Mouse (Mus musculus) thymus, postnatal 10 days (tissue): ENCODE results near the gene Enpp3.
A peak's percentile ranks its signal among the peaks of the same experiment; 100 is the strongest.

Experiments
- DNase-seq, 2 experiments: peaks; one replicate each; pipeline ENCODE4 v3.0.0; 2021; ENCODE audit warnings: low spot score in 2 of 2

Gene Enpp3

DNA sequence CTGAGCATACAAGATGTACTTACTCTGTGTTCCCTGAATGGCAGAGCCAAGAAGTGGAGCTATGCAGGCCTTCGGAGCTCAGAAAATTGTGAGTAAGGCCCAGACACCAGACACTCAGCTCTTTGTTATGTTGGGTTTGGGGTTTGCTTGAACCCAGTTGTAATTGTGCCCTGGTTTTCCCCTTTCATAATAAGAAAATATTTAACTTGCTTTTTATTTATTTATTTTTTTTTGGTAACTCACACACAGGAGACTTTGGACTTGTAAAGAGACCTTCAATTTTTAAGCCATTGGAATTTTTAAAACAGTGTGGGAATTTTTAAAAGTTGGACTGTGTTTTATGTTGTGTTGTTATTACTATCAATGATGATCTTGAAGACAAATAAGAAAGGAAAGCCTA lies at the start of gene Enpp3:
TSS of gene Enpp3 (minus strand) at position 148 of the 400 bp plus-strand sequence.
- no peak for DNase-seq

DNA sequence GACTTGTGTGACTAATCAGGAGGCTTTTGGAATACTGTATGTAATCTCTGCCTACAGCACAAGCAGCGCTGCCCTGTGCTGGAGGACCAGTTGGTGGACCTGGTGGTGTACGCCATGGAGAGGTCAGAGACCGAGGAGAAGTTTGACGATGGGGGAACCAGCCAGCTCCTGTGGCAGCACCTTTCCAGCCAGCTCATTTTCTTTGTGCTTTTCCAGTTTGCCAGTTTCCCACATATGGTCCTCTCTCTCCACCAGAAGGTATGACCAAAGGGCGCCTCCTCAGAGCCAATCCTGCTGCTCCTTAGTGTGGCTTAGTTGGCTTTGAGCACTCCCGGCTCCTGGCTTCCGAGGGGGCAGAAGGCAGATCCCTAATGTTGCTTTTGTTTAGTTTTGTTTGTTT lies 45.7 kb upstream of the Enpp3 start:
- DNase-seq, result no peak

DNA sequence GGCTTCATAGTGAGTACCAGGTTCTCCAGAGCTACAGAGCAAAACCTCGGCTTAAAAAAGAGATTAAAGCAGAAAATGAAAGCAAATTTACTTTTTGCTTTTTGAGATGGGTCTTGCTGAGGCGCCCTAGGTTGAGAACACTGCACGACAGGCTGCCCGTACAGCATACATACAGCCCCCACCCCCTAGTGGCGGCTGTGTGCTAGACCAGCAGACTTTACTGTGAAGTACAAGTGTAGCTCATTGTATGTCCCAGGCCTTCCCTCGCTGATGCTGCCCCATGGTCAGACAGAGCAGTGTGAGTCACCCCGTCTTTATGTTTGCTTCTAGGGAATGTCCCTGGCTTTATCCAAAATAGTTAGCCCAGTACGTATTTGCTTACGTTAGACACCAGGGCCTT lies 43.4 kb upstream of the Enpp3 start:
- DNase-seq, result peak in 1 of 2 experiments; percentile 13

DNA sequence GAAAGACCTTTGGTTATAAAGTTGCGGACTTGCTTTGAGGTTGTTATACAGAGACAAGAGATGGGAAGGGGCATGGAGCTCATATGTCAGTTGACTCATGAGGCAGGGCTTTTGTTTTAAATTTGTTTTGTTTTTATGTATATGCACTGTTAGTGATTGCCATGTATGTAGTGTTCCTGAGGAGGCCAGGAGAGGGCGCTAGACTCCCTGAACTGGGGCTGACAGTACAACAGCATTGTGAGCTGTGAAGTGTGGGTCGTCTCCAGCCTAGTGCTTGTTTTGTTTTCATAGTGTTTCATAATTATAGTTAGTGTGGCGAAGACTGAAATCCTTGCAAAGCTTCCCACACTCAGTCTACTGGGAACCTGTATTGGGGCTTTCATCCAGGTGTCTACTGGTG lies 31.0 kb upstream of the Enpp3 start:
- DNase-seq, result no peak

DNA sequence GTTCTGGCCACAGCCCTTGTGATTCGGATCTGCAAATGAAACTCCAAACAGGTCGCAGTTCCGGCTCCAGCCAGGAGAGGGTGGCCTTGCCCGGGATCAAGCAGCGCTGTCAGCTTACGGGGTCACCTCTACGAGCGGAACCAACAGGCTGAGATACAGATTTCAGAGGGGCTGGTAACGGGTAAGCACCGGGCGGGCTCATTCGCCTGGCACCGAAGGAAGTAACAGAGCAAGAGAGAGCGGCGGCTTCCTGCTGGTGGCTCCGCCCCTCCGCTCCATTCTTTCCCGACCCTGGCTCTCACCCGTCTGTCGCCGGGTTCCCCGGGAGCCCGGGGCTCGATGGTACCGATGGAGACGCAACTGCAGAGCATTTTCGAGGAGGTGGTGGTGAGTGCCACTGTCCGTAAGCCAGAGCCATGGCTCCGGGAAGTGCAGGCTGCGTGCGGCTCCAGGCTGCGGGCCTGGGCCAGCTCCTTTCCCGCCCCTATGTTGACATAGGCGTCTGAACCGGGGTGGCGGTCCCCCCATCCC lies 27.2 kb upstream of the Enpp3 start, which contains the start of gene Med23:
TSS of gene Med23 (plus strand) at position 227 of the 531 bp plus-strand sequence.
- DNase-seq, result peak; percentile 90 to 94

DNA sequence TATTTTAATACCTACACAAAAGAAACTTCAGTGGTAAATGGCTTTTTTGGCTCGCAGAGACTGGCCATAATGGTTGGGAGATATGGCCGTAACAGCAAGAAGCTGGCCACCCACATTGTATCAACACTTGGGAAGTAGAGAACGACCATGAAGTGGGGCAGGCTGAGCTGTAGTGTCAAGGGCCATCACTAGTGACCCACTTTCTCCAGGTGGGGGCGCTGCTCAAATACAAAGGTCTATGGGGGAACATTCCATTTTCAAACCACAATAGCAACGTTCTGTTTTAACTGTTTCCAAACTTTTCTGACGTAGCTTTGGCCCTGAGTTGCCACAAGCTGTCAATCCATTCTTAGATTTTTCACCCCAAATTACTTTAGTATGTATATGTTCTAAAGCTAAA lies 21.8 kb upstream of the Enpp3 start:
- peak in 1 of 2 experiments; percentile 12 for DNase-seq

DNA sequence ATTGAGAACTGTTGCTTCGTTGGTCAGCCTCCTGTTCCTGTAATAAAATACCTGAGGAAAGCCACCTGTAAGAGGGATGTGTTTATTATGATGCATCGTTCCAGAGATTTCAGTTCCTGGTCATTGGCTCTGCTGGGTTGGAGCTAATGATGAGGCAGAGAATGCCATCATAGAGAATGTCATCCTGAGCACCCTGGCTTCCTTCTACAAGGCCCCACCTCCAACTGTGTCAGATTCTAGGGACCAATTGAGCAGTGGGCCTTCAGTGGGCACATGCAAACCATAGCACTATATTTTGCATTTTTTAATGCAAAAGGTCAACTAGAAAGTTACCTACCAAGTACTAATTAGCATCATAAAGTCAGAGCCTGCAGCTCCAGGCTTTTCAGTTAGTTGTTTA lies 20.5 kb upstream of the Enpp3 start:
- DNase-seq, result no peak

DNA sequence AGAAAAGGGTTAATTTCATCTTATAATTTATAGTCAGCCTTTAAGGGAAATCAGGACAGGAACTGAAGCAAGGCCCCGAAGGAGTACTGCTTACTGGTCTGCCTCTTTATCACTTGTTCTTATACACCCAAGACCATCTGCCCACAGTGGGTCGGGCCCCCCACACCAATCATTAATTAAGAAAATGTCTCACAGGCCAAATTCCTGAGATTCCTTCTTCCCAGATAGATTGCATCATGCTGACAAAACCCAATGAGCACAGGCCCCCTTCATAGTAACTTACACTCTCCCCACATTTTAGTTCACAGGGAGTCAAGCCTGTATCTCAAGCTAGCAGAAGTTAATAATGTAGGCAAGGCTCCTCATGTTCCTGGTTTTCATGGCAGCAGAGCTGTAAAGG lies 625 bp downstream of the Enpp3 start:
- no peak for DNase-seq

DNA sequence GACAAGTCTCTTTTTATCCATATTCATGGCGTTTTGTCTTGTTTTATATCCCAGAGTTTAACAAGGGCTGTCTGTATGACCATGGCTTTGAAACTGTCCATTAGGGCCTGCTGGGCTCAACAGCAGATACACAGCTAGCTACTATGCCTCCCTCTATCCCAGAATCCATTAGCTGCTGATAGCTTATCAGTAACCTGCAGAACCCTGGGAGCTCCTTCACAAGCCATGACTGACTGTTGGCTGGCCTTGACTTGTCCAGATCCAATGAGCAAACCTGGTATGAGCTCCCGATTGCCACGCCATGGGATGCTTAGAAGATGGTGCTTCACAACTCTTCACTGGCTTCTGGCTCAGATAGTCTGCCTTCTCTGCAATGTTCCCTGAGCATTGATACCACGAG lies 1.8 kb downstream of the Enpp3 start:
- no peak for DNase-seq

DNA sequence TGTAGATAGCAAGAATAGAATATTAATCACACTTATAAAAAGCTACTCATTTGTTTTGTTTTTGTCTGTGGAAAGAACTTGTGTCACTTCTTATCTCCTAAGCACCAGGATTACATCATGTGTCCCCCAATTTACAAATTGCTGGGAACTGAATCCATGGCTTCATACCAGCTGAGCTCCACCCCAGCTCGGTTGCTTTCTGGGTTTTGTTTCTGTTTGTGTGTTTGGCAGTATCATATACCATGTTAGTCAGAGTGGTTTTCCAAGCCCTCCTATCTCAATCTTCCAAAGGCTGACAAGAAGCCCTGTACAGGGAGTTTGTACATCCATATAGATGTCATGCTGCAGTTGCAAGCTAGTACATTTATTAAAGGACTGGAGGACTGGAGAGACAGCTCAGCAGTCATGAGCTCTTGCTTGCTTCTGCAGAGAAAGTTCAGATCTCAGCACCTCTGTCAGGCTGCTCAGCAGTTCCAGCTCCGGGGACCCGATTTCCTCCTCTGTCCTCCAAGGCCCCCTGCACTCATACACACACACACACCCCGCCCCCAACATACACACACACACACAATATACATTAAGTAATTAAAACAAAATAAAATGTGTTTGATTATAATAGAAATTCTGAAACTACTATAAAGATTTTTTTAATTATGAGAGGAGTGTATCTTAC lies 6.1 kb downstream of the Enpp3 start:
- no peak for DNase-seq

DNA sequence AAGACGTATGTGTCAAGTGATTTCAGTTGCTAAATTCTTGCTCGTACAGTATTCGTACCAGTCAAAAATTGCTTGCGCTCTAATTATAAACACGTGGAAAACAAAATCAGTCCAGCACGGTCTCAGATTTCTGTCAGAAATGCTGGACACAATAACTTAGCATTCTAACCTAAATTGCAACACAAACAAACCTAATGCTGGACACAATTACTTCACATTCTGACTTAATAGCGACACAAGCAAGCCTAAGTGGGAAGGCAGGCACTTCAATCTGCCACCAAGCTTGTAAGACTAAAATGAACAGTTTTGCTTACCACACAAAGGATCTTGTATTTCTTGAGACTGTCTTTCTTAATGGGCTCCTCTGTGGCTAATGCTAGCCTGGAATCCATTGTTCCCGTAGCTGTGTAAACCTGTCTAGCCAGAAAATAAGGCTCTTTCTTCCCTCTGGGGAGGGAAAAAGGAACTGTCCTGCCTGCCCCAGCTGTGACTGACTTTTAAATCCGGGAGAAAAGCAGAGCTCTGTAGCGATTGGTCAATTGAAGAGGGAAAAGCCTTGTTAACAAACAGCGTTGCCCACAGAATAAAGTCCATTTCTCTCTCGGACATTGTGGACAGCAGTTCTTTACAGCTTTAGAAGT lies 6.8 kb downstream of the Enpp3 start:
- no peak for DNase-seq

DNA sequence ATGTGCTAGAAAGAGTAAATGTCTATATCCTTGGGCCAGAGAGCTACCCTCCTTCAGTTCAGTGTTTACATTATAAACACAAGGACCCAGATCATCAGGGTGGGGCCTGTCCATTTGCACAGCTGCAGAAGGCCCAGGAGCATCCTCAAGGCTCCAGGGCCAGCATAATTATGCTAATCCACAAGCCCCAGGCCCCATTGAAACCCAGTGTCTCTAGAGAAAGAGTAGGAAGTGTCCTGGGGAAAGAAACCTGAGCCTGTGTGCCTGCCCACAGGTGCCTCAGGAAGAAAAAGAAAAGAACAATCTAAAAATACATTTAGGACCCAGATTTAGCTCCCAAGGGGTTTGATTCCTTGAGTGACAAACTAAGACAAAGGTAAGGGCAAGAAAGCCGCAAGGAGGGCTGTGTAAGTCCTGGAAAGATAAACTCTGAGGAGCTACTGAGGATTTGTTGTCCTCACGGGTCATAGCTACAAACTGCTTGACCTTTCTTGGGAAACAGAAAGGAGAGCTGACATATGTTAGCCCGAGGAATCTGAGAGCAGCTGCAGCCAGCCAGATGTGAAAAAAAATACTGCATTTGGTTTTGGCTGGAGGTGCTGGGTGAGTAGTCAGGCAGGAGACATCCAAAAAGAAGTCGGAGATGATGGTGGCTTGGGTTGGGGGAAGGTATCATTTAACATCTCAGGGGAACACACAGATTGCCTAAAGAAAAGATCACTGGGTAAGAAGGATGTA lies 7.8 kb downstream of the Enpp3 start:
- no peak for DNase-seq

DNA sequence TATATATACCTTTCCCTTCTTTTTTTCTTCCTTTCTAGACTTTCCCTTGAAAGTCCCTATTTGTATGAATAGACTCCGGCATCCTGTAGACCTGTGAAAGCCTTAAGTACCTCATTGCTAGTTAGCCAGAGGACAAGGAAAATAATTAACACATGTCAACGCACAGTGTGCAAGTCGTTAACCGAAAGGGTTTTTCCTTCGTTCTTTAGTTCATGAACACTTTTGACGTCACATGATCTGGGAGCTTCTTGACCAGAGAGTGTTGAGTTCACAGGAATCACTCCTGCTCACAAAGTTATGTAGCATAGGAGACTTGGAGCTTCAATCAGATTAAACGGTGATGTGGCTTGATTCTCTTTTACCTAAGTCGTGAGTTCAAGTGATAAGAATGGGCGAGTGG lies 10.3 kb downstream of the Enpp3 start:
- no peak for DNase-seq

DNA sequence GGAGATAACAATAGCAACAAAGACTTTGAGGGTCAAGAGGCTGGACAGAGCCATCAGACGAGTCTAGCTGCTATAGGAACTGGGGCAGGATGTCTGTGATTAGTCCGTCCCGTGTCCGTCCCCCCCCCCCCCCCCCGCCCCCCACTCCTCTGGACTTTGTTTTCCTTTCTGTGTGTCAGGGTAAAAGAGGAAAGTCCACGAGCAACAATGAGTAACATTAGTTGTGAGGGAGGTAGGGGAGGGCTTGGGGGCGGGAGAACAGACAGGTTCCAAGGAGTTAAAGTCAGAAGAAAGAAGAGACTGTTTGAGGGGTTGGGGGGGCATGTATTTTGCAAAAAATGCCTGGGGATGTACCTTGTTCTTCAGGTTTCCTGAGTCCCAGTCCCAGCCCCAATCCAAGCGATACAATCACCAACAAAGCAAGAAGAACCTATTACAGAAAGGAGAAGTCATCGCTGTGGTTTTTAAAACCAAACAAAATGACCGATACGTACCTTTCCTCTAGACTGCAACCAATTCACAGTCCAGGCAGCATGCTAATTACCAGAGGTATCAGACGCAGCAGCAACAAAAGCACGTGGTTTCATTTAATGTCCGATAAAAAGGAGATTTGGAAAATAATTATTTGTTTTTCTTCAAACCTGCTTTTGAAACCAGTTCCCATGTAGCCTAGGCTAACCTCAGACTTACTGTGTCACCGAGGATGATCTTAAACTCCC lies 11.1 kb downstream of the Enpp3 start:
- DNase-seq, result no peak

DNA sequence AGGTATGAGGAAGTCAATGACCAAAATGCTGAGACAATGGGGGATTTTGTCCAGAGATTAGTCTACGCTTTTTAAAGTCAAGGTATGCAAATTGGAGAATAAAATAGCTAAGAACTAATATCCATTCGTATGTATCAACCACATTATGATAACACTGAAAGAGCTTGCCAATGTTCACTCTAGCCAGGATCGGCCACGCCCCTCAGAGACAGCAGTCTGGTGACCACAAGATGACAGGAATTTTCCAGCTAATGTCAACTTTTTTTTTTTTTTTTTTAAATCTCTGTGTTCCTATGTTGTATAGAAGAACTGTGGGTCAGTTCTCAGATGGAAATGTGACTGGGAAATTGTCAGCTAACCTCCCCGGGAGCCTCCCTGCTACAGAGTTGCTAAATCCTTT lies 12.2 kb downstream of the Enpp3 start:
- DNase-seq, result no peak

DNA sequence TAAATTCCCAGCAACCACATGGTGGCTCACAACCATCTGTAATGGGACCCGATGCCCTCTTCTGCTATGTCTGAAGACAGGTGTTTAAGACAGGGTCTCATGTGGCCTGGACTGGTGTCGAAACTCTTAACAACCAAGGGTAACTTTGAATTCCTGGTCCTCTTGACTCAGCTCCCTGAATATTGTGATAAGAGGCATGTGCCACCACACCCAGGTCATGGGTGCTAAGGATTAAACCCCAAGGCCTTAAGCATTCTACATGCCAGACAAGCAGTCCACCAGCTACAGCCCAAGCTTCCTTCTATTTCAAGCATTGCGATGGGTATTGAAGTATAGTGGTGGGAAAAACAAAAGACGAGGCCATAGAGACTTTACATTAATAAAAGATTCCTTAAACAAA lies 14.5 kb downstream of the Enpp3 start:
- DNase-seq, result no peak

DNA sequence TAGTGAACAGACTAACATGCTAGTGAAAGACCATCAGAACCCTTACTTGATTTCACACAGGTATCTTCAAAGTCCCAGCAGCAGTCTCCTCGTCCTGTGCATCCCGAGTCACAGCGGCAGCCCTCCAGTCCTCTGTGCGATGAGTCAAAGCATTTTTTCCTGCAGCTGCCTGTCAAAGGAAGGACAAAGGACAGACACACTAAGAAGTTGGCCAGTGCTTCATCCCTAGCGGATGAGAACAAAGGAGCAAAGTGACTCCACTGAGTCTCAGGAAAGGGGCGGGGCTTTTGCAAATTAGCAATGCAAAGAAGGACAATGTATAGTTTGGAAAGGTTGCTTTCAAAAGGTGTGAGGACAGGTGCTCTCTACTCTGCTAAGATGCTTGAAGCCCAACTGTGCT lies 16.5 kb downstream of the Enpp3 start:
- no peak for DNase-seq

DNA sequence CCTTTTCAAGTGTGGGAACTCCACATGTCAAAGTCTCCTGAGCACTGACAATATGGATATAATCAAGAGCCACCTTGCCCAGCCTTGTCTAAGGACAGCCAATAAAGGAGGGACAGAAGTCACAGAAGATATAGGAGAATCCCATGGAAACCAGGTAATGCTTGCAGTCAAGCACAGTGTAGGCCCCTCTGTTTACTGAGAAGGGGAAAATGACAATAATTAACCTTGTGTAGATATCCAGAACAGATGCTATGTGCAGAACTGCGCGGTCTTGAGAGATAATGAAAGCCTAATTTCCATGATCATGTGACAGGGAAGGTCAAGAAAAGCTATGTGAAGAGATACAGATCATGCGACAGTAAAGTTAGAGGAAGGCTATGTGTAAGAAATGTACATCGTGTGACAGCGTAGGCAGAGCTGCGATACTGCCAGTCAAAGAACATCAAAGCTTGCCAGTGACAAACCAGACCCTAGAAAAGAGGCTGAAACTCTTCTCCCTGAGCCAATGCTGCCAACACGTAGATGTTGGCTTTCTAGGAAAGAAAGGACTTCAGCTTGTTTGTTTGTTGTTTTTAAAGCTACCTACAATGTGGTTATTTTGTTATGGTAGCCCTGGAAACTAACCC lies 17.1 kb downstream of the Enpp3 start:
- DNase-seq, result no peak

DNA sequence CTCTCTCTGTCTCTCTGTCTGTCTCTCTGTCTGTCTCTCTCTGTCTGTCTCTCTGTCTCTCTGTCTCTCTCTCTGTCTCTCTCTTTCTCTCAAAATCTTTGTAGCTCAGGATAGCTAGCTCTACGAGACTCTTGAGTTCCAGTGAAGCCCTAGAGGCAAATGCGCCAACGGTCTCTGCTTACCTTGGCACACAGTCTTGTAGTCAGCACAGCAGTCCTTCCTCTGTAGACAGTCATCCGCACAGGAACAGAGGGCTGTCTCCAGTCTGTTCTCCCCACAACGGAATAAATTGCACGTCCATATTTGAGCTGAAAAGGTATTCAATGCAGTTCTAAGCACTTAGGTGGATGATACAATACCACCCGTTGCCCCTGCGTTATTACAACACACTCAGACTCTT lies 18.0 kb downstream of the Enpp3 start:
- no peak for DNase-seq

DNA sequence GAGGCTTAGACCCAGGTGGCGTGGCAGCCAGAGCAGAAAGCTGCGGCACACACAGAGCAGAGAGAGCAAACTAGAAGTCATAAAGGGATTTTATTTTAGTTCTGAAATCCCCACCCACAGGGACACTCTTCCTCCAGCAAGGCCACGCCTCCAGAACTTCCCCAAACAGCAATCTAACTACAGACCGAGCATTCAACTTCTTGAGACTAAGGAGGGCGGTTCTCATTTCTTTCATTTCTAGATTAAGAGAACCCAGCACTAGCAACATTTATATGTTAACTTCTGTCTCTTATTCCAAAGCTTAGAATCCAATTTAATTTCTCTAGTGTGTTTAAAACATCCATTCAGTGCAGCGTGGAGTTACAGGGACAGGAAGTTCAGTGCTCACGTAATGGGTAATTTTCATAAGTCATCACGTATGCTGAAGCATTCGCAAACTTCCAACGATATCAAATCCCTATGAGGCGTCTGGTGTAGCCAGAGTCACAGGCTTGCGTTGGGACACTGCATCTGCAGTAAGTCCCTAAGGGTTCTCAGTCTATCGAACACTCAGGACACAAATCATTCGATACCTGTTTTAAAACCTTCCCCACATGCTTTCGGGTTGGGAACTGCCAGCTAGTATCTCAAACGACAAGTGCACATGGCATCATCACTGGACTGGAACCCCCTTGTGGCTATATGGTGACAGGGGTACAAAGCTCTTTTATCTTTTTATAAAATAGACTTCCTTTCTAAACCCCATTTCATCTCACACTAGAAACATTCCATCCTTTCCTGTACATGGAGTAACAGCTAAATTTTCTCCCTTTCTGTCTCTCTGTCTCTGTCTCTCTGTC lies 18.7 kb downstream of the Enpp3 start:
- DNase-seq, result no peak

DNA sequence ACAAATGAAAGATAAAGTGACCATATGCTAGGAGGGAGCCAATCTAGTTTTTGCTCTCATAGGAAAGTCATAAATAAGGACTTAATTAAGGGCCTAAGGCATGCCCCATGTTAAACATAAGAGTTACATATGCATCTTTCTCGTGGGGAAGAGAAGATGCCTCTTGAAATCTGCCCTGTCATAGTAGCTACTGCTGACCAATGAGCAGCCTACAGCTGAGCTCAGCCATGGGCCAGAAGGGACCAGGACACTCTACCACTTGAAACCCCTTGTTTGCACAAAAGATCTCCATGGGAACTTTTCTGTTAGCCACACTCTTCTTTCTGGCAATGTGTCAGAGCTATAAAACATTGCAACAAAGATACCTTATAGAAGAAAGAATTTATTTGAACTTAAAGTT lies 19.4 kb downstream of the Enpp3 start:
- no peak for DNase-seq
